Mouse (Mus musculus): ENCODE results near the gene Hoxa4. TPM values are rescaled to one million over a fixed set of nuclear protein-coding genes. Genes with fewer than 3 reads are reported as not detected.

Gene Hoxa4
- total and polyA plus RNA-seq, 3 experiments, result 0.19 TPM; not detected in 2

DNA sequence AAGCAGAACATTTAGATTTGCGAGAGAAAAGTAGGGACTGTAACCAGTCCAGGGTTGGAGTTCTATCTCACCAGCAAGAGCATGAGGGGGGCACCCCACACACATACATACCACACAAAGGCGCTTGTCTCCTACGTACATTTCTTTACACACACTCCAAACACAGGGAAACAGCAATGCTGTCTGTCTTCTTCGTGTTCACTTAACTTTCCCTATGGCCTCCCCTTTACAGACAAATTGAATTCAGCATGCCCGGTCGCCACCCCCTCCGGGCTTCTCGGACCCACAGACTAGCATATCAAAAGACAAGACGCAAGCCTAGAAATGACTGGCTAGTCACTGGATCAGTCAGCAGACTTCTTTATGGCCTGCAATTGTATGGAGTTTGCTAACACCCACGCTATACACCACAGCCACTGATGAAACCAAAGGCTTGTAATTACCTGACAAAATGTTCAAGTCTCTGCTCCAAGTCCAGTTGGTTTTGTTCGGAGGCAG is 11.3 kb downstream of the Hoxa4 start:
- H3K79me2 ChIP-seq (replicated peaks; ENCODE audit: control insufficient read depth, extremely low read depth, insufficient read depth, poor library complexity, severe bottlenecking), result no peaks in the 10 kb centered on the region
- no peaks in the 10 kb centered on the region for H3K36me3 ChIP-seq (replicated peaks in 1 of 2; ENCODE audit: control insufficient read depth in 1 of 2, insufficient read depth in 1 of 2, low read length in 1 of 2)
- no peaks in the 10 kb centered on the region for H3K27me3 ChIP-seq (replicated peaks)
- TF ChIP-seq MYC (IDR thresholded peaks at IDR 0.05; ENCODE audit: low read depth, low read length) (no peak), TBP (conservative IDR thresholded peaks at IDR 0.05; ENCODE audit: low read depth, low read length) (no peak), JUN (IDR thresholded peaks at IDR 0.05; ENCODE audit: insufficient read depth, low read depth, low read length) (no peak), RAD21 (IDR thresholded peaks at IDR 0.05; ENCODE audit: low read depth, low read length) (no peak), UBTF (IDR thresholded peaks at IDR 0.05; ENCODE audit: low read depth, low read length) (no peak), ETS1 (conservative IDR thresholded peaks at IDR 0.05; ENCODE audit: low read depth, low read length) (no peak), ZKSCAN1 (IDR thresholded peaks at IDR 0.05; ENCODE audit: borderline replicate concordance, low read depth, low read length) (no peak), MEF2A (IDR thresholded peaks at IDR 0.05; ENCODE audit: borderline replicate concordance, low read depth, low read length) (no peak)
- dilution Hi-C loops (cut with MboI; ENCODE audit: extremely low pct_ligation_motif_present, extremely low pct_unique_long_range_greater_than_20kb, low sequenced_read_pairs) (no loop called here), in situ Hi-C loops (cut with MboI; ENCODE audit: low pct_ligation_motif_present, low pct_unique_long_range_greater_than_20kb, low sequenced_read_pairs) (no loop called here)
- H3K27ac ChIP-seq (ENCODE audit: insufficient read depth, low read depth), result no peak overlapping the region
- H3K9ac ChIP-seq (ENCODE audit: insufficient read depth, low read depth), result no peak overlapping the region
- no peaks in the 10 kb centered on the region for H3K4me1 ChIP-seq (ENCODE audit: control insufficient read depth in 1 of 2, insufficient read depth in 2 of 2)
- H3K4me2 ChIP-seq (ENCODE audit: insufficient read depth, low read depth, poor library complexity, severe bottlenecking), result no peak overlapping the region
- H3K9me3 ChIP-seq (replicated peaks; ENCODE audit: low read length), result peaks cover 2% of the 10 kb centered on the region
- H3K4me3 ChIP-seq (replicated peaks in 1 of 3; ENCODE audit: low read depth in 2 of 3, low read length in 2 of 3, poor library complexity in 1 of 3), result no peak overlapping the region
- no peak for DNase-seq (ENCODE audit: extremely low read depth)

DNA sequence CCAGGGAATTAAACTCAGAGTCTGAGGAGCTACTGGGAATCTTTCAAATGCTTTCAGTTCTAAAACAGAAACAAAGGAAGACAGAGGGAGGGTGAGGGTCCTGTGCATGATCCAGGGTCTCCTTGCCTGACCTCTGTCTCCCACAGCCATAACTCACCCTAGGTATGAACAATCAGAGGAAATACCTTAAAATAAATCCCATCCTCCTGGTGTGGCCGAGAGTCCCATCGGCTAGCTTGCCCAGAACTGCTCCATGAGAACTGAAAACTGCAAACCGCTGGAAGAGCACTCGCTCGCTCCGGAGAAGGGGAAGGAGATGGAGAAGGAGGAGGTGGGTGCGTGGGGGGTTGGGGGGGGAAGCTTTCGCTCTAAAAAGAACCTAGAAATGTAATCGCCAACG is 11.9 kb downstream of the Hoxa4 start:
- in situ Hi-C loops (cut with MboI; ENCODE audit: low pct_ligation_motif_present, low pct_unique_long_range_greater_than_20kb, low sequenced_read_pairs), result no loop called here
- dilution Hi-C loops (cut with MboI; ENCODE audit: extremely low pct_ligation_motif_present, extremely low pct_unique_long_range_greater_than_20kb, low sequenced_read_pairs), result no loop called here
- Histone ChIP-seq H3K4me1 (ENCODE audit: control insufficient read depth in 1 of 2, insufficient read depth in 2 of 2) (no peaks in the 10 kb centered on the region), H3K27ac (ENCODE audit: insufficient read depth, low read depth) (no peak overlapping the region), H3K79me2 (replicated peaks; ENCODE audit: control insufficient read depth, extremely low read depth, insufficient read depth, poor library complexity, severe bottlenecking) (no peaks in the 10 kb centered on the region), H3K9me3 (replicated peaks; ENCODE audit: low read length) (peaks cover 5% of the 10 kb centered on the region), H3K9ac (ENCODE audit: insufficient read depth, low read depth) (no peak overlapping the region), H3K4me3 (replicated peaks in 1 of 3; ENCODE audit: low read depth in 2 of 3, low read length in 2 of 3, poor library complexity in 1 of 3) (no peak overlapping the region), H3K36me3 (replicated peaks in 1 of 2; ENCODE audit: control insufficient read depth in 1 of 2, insufficient read depth in 1 of 2, low read length in 1 of 2) (no peaks in the 10 kb centered on the region), H3K4me2 (ENCODE audit: insufficient read depth, low read depth, poor library complexity, severe bottlenecking) (no peak overlapping the region), H3K27me3 (replicated peaks) (no peaks in the 10 kb centered on the region)
- TF ChIP-seq RAD21 (IDR thresholded peaks at IDR 0.05; ENCODE audit: low read depth, low read length), result no peak
- TF ChIP-seq E2F4 (IDR thresholded peaks at IDR 0.05; ENCODE audit: insufficient replicate concordance, low read depth, low read length), result no peak
- TF ChIP-seq HCFC1 (IDR thresholded peaks at IDR 0.05; ENCODE audit: low read depth, low read length), result no peak
- no peak for TF ChIP-seq ZKSCAN1 (IDR thresholded peaks at IDR 0.05; ENCODE audit: borderline replicate concordance, low read depth, low read length)
- no peak for TF ChIP-seq EP300 (IDR thresholded peaks at IDR 0.05; ENCODE audit: low read length)
- no peak for TF ChIP-seq JUND (conservative IDR thresholded peaks at IDR 0.05; ENCODE audit: low read depth, low read length)
- no peak for TF ChIP-seq MXI1 (IDR thresholded peaks at IDR 0.05; ENCODE audit: low read depth, low read length)
- TF ChIP-seq CTCF (conservative IDR thresholded peaks at IDR 0.05 in 1 of 2, IDR thresholded peaks at IDR 0.05 in 1 of 2; ENCODE audit: low read depth in 2 of 2, low read length in 2 of 2), result no peak
- TF ChIP-seq TCF12 (IDR thresholded peaks at IDR 0.05; ENCODE audit: low read depth, low read length), result no peak
- no peak for DNase-seq (ENCODE audit: extremely low read depth)

All from CH12.LX (cell line).